Mouse (Mus musculus): ENCODE results near the gene Pyroxd2.

Pyroxd2 gene

DNA sequence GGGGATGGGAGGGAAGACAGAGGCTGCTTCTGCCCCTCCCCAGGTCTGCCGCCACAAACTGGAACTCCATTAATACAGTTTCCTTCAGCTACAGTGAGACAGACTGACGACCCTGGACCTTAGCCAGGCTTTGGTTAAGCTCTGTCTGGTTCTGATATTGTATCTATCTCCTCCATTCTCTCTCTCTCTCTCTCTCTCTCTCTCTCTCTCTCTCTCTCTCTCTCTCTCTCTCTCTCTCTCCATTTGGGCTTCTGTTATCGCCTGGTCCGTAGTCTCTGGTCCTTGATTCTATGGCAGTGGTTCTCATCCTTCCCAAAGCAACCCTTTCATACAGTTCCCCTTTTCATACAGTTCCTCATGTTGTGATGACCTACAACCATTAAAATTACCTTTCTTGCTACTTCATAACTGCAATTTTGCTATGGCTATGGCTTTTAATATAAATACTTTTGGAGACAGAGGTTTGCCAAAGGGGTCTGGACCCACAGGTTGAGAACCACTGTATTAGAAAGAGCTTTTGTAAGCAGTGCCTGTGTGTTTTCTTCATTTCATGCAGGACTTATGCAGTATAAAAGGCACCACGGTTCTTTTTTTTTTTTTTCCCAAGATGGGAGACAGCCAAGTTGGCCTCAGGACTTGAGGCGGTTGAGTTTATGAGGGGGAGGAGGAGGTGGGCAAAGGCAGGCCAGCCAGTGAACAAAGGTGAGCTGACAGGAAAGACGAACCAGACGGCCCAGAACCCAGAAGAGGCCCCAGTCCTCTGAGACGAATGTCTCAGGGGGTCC is 7.3 kb downstream of the Pyroxd2 start:
- no peak for DNase-seq (ENCODE audit: low spot score)

DNA sequence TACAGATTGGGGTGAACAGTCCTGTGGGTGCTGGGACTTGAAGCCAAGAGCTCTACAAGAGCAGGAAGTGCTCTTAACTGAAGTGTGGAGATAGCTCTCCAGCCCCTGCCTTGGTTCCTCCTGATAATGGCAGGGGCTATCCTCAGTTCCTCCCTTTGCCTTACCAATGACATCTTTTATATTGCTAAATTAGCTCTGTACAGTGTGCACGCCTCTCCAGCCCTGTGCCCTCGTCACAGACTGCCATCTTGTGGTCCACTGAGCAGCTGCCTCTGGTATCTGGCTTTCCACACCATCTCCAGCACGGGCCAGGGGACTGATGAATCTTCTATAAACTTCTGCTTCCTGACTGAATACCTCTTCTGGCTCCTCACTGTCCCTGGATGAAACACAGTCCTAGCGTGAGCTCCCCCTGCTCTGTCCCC is 8.4 kb downstream of the Pyroxd2 start:
- DNase-seq (ENCODE audit: low spot score), result no peak

DNA sequence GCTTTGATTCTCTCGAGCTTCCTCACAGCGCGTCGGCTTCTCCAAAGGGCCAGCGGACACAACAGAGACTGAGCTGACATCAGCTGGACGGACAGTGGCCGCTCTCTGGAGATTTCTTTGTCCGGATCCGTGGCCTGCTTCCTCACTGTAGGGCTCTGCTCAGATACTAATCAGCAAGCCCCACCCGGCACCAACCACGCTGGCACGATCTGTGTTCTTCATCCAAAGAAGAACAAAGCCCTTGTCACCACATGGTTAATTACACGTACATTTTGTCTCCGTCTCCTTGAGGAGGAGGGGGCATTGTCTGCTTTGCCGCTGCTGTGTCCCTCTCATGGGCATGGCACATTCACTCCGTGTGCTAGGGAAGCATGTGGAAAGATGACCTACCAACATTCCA is 9.3 kb downstream of the Pyroxd2 start:
- DNase-seq (ENCODE audit: low spot score), result no peak

DNA sequence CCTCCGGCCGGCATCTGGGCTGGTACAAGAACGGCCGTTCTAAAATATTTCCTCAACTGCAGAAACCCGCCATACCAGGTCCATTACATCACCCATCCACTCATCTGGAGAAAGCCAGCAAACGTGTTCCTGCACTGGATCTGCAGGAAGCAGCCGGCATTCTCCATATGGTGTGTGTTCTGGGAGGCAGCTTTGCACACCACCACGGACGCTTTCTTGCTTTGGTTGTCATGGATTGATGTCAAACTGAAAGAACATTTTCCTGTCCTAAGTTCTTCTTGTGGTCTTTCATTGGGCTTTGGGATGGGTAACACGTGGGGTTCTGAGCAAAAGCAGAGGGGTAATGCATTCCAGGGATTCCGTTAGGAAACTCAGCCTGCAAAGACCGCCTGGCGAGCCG is 10.7 kb downstream of the Pyroxd2 start:
- DNase-seq (ENCODE audit: low spot score), result no peak

DNA sequence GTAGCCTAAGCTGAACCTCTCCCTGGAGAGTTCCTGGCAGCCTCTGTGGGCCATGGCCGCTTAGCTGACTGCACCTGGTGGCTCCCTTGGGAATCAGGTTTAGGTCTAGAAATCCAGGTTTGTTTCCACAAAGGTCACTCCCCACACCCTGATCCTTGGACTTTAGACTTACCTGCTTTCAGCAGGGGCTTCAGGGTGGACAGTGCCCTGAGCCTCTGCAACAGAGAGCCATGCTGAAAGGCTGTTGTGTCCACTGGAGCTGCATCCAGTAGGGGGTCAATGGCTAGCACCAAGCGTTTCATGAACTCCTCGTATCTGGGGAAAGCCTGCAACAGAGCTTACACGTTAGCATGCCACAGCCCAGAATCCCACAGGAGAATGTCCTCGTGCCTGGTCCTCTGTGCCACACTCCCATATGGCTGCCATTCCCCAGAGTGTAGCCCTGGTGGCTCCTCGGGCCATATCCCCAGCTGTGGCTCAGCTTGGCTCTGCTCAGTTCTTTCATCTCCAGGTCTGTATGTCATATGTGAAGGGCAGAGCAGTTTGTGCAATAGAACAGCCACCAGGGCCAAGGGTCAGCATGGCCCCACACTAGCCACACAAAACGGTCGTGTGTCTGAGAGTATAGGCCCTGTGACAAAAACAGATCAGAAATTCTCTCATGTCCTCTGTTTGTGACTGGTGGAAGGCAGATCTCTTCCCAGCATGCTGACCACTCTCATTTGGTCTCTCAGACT is 12.2 kb downstream of the Pyroxd2 start:
- no peak for DNase-seq (ENCODE audit: low spot score)

DNA sequence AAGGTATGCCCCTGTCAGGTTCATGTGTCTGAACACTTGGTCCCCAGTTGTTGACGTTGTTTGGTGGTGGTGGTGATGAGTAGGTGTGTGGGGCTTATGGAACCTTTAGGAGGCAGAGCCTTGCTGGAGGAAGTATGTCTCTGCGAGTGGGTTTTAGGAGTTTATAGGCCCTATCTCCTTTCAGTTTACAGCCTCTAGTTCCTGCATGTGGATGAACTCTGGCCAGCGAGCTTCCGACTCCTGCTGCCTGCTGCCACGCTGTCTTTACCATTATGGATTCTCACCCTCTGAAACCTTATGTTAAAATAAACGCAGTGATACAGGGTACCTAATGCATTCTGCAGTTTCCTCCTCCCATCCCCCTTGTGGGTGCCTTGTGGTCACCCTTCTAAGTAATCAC is 12.8 kb downstream of the Pyroxd2 start:
- no peak for DNase-seq (ENCODE audit: low spot score)

DNA sequence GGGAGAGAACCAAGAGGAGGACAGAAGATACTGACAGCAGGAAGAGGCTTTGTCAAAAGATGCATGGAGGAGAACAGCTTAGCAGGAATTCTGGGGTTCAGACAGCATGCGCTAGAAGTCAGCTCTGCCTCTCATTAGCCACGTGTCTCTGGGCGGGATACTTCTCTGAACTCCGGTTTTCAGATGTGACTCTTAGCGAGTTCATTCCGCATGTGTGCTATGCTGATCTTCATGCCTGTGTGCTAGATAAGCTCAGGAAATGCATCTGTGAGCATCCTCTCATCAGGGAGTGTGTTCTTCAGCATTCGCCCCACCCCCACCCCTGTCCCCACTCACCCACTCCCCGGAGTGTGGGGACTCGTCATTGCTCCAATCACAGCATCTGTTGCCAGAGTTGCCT is 14.8 kb downstream of the Pyroxd2 start:
- DNase-seq (ENCODE audit: low spot score), result no peak

DNA sequence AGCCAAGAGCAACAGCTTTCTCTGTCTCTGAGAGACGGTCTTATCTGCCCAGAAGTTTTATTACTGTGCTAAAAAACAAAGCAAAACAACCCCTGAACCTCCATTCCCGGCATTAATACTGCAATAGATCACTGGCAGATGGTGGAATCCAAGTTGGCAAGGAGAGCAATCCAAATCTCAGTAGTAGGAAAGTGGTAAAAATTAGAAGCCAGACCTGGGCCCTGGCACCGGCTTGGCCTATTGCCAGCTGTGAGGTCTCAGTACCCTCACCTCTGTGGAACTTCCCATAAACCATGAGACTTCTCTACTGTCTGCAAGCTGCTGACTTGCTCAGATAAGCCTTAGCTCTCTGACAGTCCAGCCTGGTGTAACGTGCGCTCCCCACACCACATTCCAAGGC is 17.6 kb downstream of the Pyroxd2 start:
- no peak for DNase-seq (ENCODE audit: low spot score)

DNA sequence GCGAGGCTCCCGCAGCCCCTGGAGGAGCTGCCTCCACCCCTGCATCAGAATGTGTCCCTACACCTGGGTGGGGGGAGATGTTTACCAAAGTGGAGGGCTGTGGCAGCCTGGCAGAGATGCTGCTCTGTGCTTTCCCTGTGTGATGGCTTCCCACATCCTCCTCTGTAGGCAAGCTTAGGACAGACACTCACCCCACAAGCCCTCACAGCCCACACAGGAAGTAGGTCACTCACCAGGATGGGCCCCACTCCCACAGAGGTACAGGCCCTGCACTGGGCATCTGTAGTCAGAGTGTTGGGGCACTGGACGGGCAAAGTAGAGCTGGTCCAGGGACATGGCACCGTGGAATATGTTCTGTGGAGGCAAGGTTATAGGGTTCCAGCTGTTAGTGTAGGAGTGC is 25.2 kb downstream of the Pyroxd2 start:
- no peak for DNase-seq (ENCODE audit: low spot score)

DNA sequence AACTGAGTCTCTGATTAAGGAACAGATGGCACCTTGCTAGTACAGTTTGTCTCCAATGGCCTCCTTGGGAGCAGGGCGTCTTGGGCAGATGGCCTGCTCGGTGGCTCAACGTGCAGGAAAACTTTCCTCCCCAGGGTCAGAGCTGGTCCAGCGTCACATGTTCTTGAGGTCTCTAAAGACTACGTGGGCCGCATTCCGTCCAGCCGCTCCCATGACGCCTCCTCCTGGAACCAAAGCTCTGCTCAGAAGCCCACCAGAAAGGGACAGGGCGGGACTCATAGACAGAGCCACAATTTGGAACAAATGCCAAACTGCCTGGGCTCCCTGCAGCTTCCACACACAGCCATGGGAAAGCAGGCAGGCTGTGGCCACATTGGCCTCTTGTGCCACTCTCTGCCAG is 25.8 kb downstream of the Pyroxd2 start:
- DNase-seq (ENCODE audit: low spot score), result no peak

DNA sequence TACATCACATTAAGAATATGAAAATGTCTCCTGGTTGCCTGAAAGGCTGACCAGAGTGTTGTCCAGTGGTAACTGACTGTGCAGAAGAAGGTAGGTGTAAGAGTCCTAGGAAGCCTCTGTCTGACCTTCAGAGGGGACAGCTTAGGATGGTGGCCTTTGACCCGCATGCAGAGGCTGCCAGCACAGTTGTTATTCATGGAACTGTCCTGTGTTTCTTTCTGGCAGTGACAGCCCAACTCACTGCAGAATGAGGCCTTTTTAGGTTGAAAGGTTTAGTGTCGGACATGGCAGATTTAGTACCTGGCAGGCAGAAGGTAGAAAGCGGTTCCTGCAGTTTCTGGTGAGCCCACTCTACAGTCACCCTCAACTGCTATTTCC is 26.6 kb downstream of the Pyroxd2 start:
- DNase-seq (ENCODE audit: low spot score), result no peak

DNA sequence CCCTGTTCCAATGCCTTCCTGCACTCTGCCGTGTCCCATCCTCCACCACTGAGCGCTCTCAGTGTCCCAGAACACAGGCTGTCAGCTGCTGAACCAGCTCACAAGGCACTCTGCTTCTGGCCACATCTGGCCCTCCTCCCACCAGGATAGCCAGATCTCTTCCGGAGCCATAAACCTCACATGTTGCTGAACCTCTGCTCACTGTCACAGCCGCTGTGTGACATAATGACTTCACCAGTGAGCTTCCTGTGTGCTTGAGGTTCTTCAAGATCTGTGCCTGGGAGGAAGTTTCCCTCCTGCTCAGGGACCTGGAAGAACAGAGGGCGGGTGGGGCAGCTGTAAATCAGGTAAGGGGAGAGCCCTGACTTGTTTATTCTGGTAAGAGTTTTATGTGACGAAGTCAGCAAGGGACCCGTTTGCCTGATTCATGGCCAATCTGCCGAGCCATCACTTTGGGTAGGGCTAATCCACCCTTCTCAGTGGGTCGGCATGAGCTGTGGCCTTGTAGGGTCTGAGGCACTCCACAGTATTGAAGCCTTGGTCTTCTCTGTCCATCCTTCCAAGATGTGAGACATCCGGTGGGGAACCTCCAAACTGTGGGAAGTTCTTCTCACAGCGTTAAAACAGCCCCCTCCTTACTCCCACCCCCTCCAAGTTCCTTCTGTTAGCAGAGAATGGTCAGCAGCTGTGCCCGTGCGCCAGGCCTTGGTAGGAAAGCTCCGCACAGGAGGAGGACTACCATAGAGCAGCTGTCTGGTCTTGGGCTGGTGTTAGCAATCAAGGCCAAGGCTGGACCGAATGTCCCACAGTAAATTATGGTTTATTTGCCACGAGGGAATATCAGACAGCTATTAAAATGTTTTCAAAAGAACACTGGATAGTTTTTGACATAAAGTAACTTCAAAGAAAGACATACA is 27.3 kb downstream of the Pyroxd2 start:
- DNase-seq (ENCODE audit: low spot score), result no peak

DNA sequence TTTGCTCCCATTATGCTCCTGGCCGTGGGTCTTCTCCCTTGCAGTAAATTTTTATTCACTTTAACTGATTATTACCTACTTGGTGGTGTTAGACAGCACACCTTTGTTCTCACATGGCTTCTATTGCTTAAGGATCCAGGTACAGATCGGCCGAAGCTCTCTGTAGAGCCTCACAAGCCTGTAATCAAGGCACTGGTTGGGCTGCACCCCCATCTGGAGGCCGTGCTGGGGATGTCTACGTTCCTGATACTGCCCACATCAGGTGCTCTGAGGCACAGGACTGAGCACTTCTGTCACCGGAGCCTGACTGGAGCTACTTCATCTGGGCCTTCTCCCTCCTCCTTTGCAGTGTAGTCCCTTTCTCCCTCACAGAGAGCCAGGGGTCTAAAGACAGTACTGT is 29.3 kb downstream of the Pyroxd2 start:
- DNase-seq (ENCODE audit: low spot score), result no peak

DNA sequence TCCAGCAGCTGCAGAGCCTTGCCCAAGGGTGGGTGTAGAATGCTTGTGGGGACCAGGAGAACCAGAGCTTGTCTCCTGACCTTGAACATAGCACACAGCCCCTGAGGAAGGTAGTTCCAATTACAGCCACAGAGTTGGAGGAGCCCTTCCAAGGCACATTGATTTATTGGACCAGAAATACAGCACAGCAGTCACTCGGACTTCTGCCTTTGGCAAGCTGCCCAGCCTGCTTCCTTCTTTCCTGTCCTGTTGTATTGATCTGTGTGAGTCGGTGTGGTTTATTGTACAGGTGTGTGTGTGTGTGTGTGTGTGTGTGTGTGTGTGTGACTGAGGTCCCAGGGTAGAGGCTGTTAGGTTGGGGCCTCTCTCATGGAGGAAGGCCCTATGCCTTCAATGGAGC is 30.1 kb downstream of the Pyroxd2 start:
- no peak for DNase-seq (ENCODE audit: low spot score)

DNA sequence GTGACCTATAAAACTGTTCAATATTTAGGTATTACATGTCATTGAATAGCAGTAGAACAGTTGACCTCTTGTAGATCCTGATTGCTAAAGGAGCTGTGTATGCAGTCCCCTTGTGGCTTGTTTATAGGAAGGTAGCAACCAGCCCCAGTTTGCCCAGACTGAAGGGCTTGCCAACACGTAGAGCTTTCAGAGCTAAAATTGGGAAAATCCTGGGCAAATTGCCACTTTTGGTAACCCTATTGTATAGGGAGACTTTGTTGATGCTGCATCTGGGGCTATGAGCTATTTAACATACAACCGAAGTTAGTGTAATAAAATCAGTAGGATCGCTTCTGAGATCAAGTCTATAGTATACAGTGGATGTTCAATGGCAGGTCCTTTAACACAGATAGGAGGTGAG is 34.5 kb downstream of the Pyroxd2 start:
- DNase-seq (ENCODE audit: low spot score), result no peak

DNA sequence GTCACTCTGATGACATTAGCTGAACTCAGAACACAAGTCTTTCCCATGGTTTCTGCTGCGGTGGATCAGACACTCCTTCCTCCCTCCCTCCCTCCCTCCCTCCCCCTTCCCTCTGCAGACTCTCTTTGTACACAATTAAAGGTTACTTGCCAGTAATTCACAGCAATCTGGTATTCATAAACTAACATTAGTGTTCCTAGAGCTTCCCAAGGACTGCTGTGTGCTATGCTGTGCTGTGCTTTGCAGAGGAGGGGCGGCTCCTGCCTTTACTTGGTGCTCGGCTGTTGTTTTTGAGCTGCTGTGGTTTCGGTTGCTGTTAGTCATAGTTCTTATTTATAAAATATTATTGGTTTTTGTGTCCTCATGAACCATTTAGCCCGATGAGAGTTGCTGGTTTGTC is 34.9 kb downstream of the Pyroxd2 start:
- DNase-seq (ENCODE audit: low spot score), result no peak

DNA sequence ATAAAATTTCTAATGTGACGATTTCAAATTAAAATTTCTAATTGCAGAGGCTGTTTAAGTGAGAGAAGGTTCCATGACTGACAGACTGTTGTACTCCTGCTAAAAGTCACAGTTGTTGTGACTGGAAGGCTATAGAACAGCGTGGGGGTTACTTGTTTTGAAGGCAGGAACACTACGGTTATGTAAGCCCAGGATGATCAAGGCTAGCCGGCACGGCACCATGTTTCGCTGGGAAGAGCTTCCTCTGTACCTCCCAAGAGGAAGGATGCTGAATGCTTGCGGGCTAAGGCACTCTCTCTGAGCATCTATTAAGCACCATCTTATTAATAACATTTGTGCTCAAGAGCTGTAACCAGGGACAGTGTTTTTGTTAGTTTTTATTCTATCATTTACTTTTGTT is 36.1 kb downstream of the Pyroxd2 start:
- DNase-seq (ENCODE audit: low spot score), result no peak

DNA sequence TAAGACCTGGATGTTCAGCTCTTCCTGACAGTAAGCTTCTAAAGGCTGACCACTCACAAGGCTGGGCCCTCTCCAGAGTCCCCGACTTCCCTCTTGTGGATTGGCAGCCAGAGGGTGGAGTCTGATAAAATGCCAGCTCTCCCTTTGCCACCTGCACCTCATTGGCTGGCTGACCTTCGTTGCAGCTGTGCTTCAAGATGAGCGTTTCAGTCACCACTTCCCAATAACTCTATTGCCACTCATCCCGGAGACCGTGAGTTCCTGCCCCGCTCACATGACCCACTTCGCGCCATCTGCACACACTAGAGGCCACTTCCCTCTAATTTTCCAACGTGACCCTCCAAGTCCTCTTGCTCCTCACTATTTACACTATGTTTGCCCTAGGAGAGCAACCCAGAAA is 38.8 kb downstream of the Pyroxd2 start:
- no peak for DNase-seq (ENCODE audit: low spot score)

DNA sequence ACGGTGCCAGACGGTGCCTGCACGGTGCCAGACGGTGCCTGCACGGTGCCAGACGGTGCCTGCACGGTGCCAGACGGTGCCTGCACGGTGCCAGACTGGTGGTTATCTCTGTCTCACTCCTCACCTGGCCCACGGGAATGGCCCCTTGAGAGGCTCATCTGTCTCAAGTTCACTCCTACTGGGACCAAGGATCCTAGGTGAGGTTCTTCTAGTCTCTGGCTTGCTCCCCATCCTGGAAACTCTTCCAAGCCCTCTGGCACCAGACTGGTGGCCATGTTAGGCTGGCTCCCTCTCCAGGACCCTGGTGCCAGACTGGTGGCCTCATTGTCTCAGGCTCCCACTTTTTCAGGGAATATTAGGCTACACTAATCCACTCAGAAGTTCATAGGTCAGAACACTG is 53.1 kb downstream of the Pyroxd2 start:
- DNase-seq (ENCODE audit: low spot score), result no peak

DNA sequence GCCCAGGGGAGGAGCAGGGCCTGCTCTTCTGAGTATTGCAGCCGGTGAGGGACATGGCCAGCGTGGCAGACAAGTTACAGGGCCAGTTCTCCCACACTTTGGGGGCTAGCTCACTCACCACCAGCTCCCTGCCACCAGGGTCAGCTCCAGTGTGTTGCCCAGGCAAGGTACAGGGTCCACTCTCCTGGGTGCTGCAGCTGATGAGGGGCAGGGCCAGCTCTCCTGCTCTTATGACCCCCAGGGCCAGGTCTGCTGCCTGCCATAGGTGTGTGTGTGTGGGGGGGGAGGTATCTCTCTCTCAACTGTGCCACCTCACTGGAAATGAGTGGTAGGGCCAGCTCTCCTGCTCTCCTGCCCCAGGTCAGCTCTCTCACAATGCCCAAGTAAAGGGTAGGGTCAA is 54.0 kb downstream of the Pyroxd2 start:
- no peak for DNase-seq (ENCODE audit: low spot score)

DNA sequence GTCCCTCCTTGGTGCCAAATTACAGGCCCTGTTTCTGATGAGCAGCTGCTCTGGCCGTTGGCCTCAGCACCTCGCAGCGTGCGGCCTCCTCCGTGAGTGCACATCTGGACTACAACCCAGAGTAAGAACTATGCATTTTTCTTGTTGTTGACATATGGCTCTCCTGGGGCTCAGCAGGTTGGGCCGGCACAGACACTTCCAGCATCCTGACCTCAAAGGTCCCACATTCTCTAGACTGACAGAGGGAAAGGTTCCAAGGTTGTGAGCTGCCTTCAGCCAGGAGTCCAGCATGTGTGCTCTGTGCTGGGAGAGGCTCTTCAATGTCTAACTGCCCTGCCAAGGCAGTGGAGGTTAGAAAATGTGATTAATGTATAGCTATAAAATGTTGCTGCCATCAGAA is 55.2 kb downstream of the Pyroxd2 start:
- no peak for DNase-seq (ENCODE audit: low spot score)

DNA sequence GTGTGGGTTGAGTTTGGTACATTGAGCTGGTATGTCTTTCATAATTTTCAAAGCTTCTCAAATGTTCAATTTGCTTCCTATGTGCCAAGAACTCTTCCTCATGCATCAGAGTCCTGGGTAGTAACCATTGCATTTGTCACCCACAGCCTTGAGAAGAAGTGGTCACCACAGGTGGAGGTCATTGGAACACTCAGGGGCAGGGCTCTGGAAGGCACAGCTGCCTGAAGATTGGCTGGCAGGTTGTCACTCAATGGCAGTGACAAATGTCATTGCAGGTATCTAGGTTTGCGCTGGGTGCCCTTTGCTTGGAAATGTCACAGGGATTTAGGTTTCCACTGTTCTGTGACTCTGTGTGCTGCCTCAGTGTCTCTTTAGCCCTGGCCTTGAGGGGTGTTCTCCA is 62.3 kb downstream of the Pyroxd2 start:
- no peak for DNase-seq (ENCODE audit: low spot score)

DNA sequence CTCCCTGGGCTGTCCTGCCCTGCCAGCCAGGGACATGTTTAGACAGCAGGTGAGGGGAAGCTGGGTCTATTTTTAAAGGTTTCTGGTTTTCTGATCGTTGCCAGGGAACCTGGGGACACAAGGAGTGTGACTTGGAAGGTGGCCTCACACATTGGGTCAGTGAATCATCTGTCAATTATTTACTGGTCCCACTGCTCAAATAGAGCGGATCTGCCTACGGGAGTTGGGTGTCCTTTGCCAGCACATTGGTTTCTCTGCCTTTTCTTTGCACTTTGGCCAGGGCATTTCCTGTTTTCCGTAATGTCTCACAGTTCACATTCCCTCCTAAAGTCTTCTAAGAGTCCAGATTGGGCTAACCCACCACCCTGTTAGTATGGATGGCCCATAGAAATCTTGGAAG is 62.8 kb downstream of the Pyroxd2 start:
- DNase-seq (ENCODE audit: low spot score), result no peak

Data from ovary, postnatal 10 days (tissue).